Mouse (Mus musculus): ENCODE results near the gene Pmepa1.

DNA sequence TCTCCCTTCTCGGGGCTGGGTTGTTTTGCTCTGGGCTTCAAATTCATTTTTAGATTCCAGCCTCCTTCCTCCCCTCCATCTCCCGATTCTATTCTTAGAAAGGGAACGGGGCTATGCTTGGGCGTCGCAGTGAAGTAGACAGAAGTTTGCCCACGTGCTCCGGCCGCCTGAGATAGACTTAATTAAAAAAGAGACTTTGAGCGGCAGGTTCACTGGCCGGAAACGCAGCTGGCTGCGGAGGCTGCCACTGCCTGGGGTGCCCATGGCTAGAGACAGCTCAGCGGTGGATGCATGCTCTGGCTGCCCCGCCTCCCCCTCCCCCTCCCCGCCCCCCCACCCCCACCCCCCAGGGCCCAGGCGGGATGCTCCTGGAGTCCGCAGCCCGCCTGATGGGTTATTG is 31.2 kb upstream of the Pmepa1 start:
- TF ChIP-seq EP300 (IDR thresholded peaks at IDR 0.05; ENCODE audit: low read depth) (no peak), CTCF (IDR thresholded peaks at IDR 0.05; ENCODE audit: low read depth) (no peak)
